Mouse (Mus musculus) liver, postnatal 0 days (tissue): Measurements from ENCODE around the gene Paqr6. TPM values are rescaled to one million over a fixed set of nuclear protein-coding genes. Genes with fewer than 3 reads are reported as not detected.

Experiments
- ATAC-seq: fragments of 200-750 bp; cut with Nextera tagmentation; 2 replicates; pipeline ENCODE4 v1.8.0; 2017; ENCODE audit warnings: mild to moderate bottlenecking, moderate library complexity
- DNase-seq: peaks from one replicate; pipeline ENCODE4 v3.0.0-alpha.2; 2016
- H3K27ac ChIP-seq: fragments of 300-500 bp; sonication (generic); 2 replicates; pipeline ENCODE4 v1.5.1; 2014; ENCODE audit warnings: antibody characterized with exemption, moderate library complexity, mild to moderate bottlenecking, low read depth
- H3K27me3 ChIP-seq: fragments of 300-500 bp; sonication (generic); 2 replicates; pipeline ENCODE4 v1.6.1; 2014; ENCODE audit warnings: low read length, control low read depth, mixed read lengths; ENCODE audit not compliant: insufficient read depth
- H3K36me3 ChIP-seq: fragments of 300-500 bp; sonication (generic); replicated peaks from 2 replicates; pipeline ENCODE4 v1.6.1; 2014; ENCODE audit warnings: mild to moderate bottlenecking, control low read depth, low read length, moderate library complexity, mixed read lengths; ENCODE audit not compliant: insufficient read depth
- H3K4me1 ChIP-seq: fragments of 300-500 bp; sonication (generic); 2 replicates; pipeline ENCODE4 v1.6.1; 2014; ENCODE audit warnings: antibody characterized with exemption, mild to moderate bottlenecking, control low read depth; ENCODE audit not compliant: insufficient read depth
- H3K4me2 ChIP-seq: fragments of 300-500 bp; sonication (generic); 2 replicates; pipeline ENCODE4 v1.6.1; 2014; ENCODE audit warnings: low read depth, mild to moderate bottlenecking, low read length, moderate library complexity, mixed read lengths
- H3K4me3 ChIP-seq: fragments of 300-500 bp; sonication (generic); 2 replicates; pipeline ENCODE4 v1.5.1; 2014; ENCODE audit warnings: low read depth, low read length
- H3K9ac ChIP-seq: fragments of 300-500 bp; sonication (generic); replicated peaks from 2 replicates; pipeline ENCODE4 v1.6.1; 2014; ENCODE audit warnings: mild to moderate bottlenecking, moderate library complexity
- H3K9me3 ChIP-seq: fragments of 300-500 bp; sonication (generic); 2 replicates; pipeline ENCODE4 v1.6.1; 2016; ENCODE audit warnings: mild to moderate bottlenecking, control low read depth, low read length, mixed read lengths
- CTCF ChIP-seq: sonication (generic); IDR thresholded peaks from 2 replicates; pipeline ENCODE4 v1.5.1; 2016; ENCODE audit warnings: antibody characterized with exemption, low read depth
- EP300 ChIP-seq: IDR thresholded peaks from 2 replicates; pipeline ENCODE4 v1.6.1; 2016; ENCODE audit warnings: antibody characterized with exemption, low read depth, mild to moderate bottlenecking
- WGBS: fragments of 180-500 bp; shearing (Covaris S2); extraction: QIAGEN DNeasy Blood & Tissue Kit; methylation state at CpG from one replicate; pipeline ENCODE4 v1.1.7; 2014; ENCODE audit not compliant: insufficient replicate concordance; 5-methylcytosine and 5-hydroxymethylcytosine counted together
- polyA plus RNA-seq: library from polyadenylated mRNA; unstranded; fragments of >200 nt; fragmentation: Nextera tagmentation; extraction: Ambion mirVana; gene quantifications from 2 replicates; pipeline ENCODE4 v1.2.1, GENCODE M21; 2015

Paqr6 gene
- polyA plus RNA-seq, 1 experiment from 2014 or later = 2.0 TPM

DNA sequence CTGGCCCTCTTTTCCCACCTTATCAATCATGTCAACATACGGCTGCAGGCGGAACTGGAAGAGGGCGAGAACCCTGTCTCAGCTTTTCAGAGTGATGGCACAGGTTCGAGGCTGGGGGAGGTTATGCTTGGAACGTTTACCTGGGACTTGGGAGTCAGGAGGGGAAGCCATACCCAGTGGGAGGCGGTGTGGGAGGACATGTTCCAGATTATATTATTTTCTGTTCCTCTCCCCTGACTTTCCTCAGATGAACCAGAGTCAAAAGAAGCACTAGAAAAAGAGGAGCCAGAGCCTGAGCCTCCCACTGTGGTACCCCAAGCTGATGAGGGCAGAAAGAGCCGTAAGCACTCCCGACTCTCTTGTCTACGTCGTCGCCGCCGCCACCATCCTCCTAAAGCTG, 13.7 kb upstream of the Paqr6 start:
- DNase-seq = no peak
- no peak for TF ChIP-seq CTCF
- H3K4me2 ChIP-seq = no peak overlapping the region
- H3K27ac ChIP-seq = no peak overlapping the region
- no peaks in the 10 kb centered on the region for H3K27me3 ChIP-seq
- no peak overlapping the region for H3K4me3 ChIP-seq
- H3K36me3 ChIP-seq = peaks cover 96% of the 10 kb centered on the region
- no peaks in the 10 kb centered on the region for H3K9me3 ChIP-seq
- H3K9ac ChIP-seq = no peak overlapping the region
- ATAC-seq = no peak
- 92% methylated on average over 13 of the region's 13 CpGs for WGBS
- no peaks in the 10 kb centered on the region for H3K4me1 ChIP-seq

DNA sequence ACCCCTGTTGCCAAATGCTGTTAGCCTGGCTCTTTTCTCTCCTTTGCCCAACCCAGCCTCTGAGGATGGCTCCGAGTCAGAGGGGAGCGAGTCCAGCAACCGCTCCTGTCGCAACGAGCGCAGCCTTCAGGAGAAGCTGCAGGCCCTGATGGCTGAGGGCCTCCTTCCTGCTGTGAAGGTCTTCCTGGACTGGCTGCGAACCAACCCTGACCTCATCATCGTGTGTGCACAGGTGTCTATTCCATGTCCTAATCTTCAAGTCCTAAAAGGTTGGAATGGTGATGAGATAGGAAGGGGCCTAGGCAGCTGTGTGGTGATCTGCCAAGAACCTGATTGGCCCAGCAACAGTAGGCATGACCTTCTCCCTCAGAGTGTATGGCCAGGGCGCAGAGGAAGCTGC, 11.5 kb upstream of the Paqr6 start:
- no peak for DNase-seq
- Histone ChIP-seq H3K9ac (no peak overlapping the region), H3K4me3 (no peak overlapping the region), H3K9me3 (no peaks in the 10 kb centered on the region), H3K27ac (no peak overlapping the region), H3K4me2 (no peak overlapping the region), H3K36me3 (peaks cover 97% of the 10 kb centered on the region), H3K27me3 (no peaks in the 10 kb centered on the region), H3K4me1 (no peaks in the 10 kb centered on the region)
- no peak for ATAC-seq
- TF ChIP-seq EP300 (no peak), CTCF (no peak)
- 93% methylated on average over 9 of the region's 9 CpGs for WGBS

GRCm38 (mm10) chr3:88354396-88355165, 9.8 kb upstream of the Paqr6 start:
- Histone ChIP-seq H3K9me3 (no peaks in the 10 kb centered on the region), H3K4me3 (no peak overlapping the region), H3K9ac (no peak overlapping the region), H3K4me2 (no peak overlapping the region), H3K4me1 (no peaks in the 10 kb centered on the region), H3K36me3 (peaks cover 96% of the 10 kb centered on the region), H3K27me3 (no peaks in the 10 kb centered on the region), H3K27ac (no peak overlapping the region)
- TF ChIP-seq CTCF (peak; percentile 37), EP300 (no peak)
- no peak for ATAC-seq
- DNase-seq = no peak
- WGBS = 94% methylated on average over 8 of the region's 8 CpGs

- peaks cover 81% of the 10 kb centered on the region for H3K36me3 ChIP-seq
- H3K9me3 ChIP-seq = no peaks in the 10 kb centered on the region
- TF ChIP-seq EP300 (no peak), CTCF (no peak)
- no peaks in the 10 kb centered on the region for H3K27me3 ChIP-seq
- no peak overlapping the region for H3K9ac ChIP-seq
- no peak overlapping the region for H3K27ac ChIP-seq
- 78% methylated on average over 5 of the region's 5 CpGs for whole genome bisulfite sequencing
- ATAC-seq (no peak), DNase-seq (no peak)
- no peak overlapping the region for H3K4me3 ChIP-seq
- H3K4me2 ChIP-seq = no peak overlapping the region
- peaks cover 16% of the 10 kb centered on the region; the same call in 1 of the 2 replicates for H3K4me1 ChIP-seq
Observed at GRCm38 (mm10) chr3:88359584-88359983, 4.8 kb upstream of the Paqr6 start.

DNA sequence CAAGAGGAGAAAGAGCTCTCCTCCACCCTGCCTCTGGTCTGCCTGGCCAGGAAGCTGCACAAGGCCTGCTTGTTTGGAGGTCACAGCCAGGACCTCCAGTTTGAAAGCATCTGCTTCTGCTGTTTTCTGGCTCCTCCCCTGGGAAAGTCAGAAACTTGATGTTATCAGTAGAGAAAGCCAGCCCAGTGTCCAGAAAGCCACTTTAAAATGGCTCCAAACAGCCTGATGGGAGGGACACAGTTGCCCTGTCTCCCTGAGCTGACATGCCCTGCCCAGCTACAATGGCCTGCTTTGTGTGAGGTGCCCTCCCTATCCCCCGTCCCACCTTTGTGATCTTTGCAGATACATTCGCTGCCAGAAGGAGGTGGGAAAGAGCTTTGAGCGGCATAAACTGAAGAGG, 4.4 kb upstream of the Paqr6 start:
- Histone ChIP-seq H3K4me1 (peaks cover 19% of the 10 kb centered on the region; the same call in 1 of the 2 replicates), H3K4me2 (no peak overlapping the region), H3K9me3 (no peaks in the 10 kb centered on the region), H3K36me3 (peaks cover 77% of the 10 kb centered on the region), H3K9ac (no peak overlapping the region), H3K4me3 (no peak overlapping the region), H3K27me3 (no peaks in the 10 kb centered on the region), H3K27ac (no peak overlapping the region)
- TF ChIP-seq CTCF = no peak
- no peak for TF ChIP-seq EP300
- WGBS = 73% methylated on average over 3 of the region's 3 CpGs
- ATAC-seq = no peak
- DNase-seq = no peak

DNA sequence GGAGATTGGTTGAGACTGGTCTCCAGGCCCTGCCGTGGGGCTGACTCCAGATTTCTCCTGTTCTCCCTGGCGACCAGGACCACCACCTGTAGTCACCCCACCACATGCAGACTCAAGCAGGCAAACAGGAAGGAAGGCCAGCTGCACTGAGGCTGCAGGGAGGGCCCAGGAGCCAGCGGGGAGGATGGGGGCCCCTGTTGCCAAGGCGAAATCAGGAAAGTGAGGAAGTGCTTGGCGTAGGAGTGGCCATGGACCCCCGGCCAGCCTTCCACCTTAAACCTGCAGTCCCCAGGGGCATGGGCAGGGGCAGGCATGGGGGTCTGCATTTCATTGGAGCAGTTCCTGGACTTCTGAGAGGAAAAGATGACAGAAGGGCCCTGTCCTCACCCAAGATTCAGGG, 3.3 kb upstream of the Paqr6 start:
- Histone ChIP-seq H3K27ac (no peak overlapping the region), H3K27me3 (peaks cover 11% of the 10 kb centered on the region)
- no peak for ATAC-seq

More for the DNA sequence above, 3.3 kb upstream of the Paqr6 start:
- no peaks in the 10 kb centered on the region for H3K9me3 ChIP-seq
- 41% methylated on average over 6 of the region's 6 CpGs for WGBS
- peaks cover 20% of the 10 kb centered on the region for H3K4me1 ChIP-seq
- TF ChIP-seq EP300 = no peak
- TF ChIP-seq CTCF = no peak
- no peak overlapping the region for H3K4me3 ChIP-seq
- no peak for DNase-seq
- H3K36me3 ChIP-seq = peaks cover 67% of the 10 kb centered on the region
- H3K4me2 ChIP-seq = no peak overlapping the region
- no peak overlapping the region for H3K9ac ChIP-seq
